Mouse (Mus musculus): ENCODE results near the gene Maco1.

DNA sequence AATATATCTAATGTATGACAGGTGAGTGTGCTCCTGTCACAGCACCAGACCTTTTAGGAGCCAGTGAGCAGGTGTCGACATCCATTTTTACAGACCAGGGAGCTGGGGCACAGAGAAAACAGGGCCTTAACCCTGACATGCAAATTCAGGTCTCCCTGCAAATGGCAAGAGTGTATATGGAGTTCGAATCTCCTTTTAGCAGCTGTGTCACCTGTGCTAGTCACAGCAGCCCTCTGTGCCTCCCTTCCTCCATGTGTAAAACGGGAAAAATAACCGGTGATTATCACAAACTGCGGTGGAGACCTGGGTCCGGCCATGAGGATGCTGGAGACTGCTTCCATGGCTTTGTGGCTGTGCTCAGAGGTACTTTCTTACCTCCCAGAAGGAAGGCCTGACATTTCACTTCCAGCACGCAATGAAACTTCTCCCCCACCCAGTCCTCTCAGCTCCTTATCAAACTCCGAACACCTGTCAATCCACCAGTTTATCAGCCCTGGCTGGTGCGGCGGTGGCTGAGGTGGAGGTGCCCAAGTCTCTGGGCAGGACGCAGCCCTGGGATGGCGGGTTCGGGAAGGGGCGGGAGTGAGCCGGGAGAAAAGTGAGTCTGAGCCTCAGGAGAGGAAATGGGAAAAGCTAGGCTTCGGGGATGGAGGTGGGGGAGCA is 16.1 kb upstream of the Maco1 start:
- TF ChIP-seq CTCF (IDR thresholded peaks at IDR 0.05; ENCODE audit: low read depth) (no peak), EP300 (optimal IDR thresholded peaks at IDR 0.05) (no peak)
